Comparison of ENCODE assay signal across 1 mouse cellular context in the genomic region with DNA sequence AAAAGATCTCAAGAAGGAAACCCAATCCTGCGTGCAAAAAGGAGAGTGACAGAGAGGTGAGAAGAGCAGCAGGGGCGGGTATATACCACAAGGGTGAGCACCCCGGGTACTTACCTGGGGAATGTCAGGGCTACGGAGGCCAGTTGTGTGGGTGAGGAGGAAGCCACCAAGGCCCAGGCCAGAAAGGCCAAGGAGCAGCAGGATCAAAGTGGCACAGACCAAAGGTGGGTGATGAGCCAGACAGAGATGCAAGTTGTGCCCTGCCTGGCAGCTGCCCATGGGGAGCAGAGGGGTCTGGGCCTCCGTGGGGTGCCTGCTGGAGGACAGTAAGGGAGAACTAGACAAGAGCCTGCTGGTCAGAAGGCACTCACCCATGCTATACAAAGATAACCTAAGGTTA.
TF ChIP-seq lines count a peak whose summit lies in the region.

No protein-coding gene starts in this region.

TF ChIP-seq in MEL, 35 proteins besides CTCF, POLR2A, EP300 and RAD21:
- TF ChIP-seq GATA1 (IDR thresholded peaks at IDR 0.05; ENCODE audit: low read depth, low read length) (no peak), SIN3A (IDR thresholded peaks at IDR 0.05; ENCODE audit: low read length) (no peak), USF2 (IDR thresholded peaks at IDR 0.05; ENCODE audit: borderline replicate concordance in 1 of 2, insufficient read depth in 1 of 2, low read depth in 1 of 2, low read length in 2 of 2) (no peak), USF1 (IDR thresholded peaks at IDR 0.05; ENCODE audit: low read depth, low read length) (no peak), GABPA (IDR thresholded peaks at IDR 0.05; ENCODE audit: low read depth, low read length) (no peak), MAZ (IDR thresholded peaks at IDR 0.05; ENCODE audit: low read depth, low read length) (no peak), POLR2AphosphoS2 (IDR thresholded peaks at IDR 0.05; ENCODE audit: low read length) (no peak), NRF1 (IDR thresholded peaks at IDR 0.05; ENCODE audit: insufficient read depth, low read depth, low read length, poor library complexity, severe bottlenecking) (no peak), HCFC1 (IDR thresholded peaks at IDR 0.05; ENCODE audit: low read depth, low read length) (no peak), E2F4 (IDR thresholded peaks at IDR 0.05; ENCODE audit: borderline replicate concordance, low read depth, low read length) (no peak)
TF ChIP-seq in MEL: peak in this region for 0.
